Mouse (Mus musculus) lung, embryonic 15.5 days (tissue): ENCODE data around the gene Lrrc47. TPM values are rescaled to one million over a fixed set of nuclear protein-coding genes. Genes with fewer than 3 reads are reported as not detected.
A peak's percentile ranks its signal among the peaks of the same experiment; 100 is the strongest.

Experiments used
- ATAC-seq: fragments of 200-750 bp; cut with Nextera tagmentation; 2 replicates; pipeline ENCODE4 v1.8.0; 2017; ENCODE audit warnings: moderate number of reproducible peaks, borderline replicate concordance; ENCODE audit not compliant: low FRiP score, low TSS enrichment; ENCODE audit errors: extremely low read depth
- H3K27ac ChIP-seq: fragments of 300-500 bp; sonication (generic); 2 replicates; pipeline ENCODE4 v1.5.1; 2015; ENCODE audit warnings: moderate library complexity, mild to moderate bottlenecking, inconsistent platforms
- H3K27me3 ChIP-seq: fragments of 300-500 bp; sonication (generic); 2 replicates; pipeline ENCODE4 v1.6.1; 2015; ENCODE audit warnings: inconsistent platforms
- H3K36me3 ChIP-seq: fragments of 300-500 bp; sonication (generic); 2 replicates; pipeline ENCODE4 v1.6.1; 2015; ENCODE audit warnings: inconsistent platforms
- H3K4me1 ChIP-seq: fragments of 300-500 bp; sonication (generic); 2 replicates; pipeline ENCODE4 v1.6.1; 2015; ENCODE audit warnings: inconsistent platforms
- H3K4me2 ChIP-seq: fragments of 300-500 bp; sonication (generic); 2 replicates; pipeline ENCODE4 v1.6.1; 2015; ENCODE audit warnings: inconsistent platforms, mild to moderate bottlenecking, moderate library complexity
- H3K4me3 ChIP-seq: fragments of 300-500 bp; sonication (generic); 2 replicates; pipeline ENCODE4 v1.5.1; 2015; ENCODE audit warnings: mild to moderate bottlenecking, inconsistent platforms
- H3K9ac ChIP-seq: fragments of 300-500 bp; sonication (generic); 2 replicates; pipeline ENCODE4 v1.6.1; 2015; ENCODE audit warnings: inconsistent platforms
- H3K9me3 ChIP-seq: fragments of 300-500 bp; sonication (generic); 2 replicates; pipeline ENCODE4 v1.6.1; 2016; ENCODE audit warnings: inconsistent platforms
- WGBS: fragments of 180-500 bp; shearing (Covaris S2); methylation state at CpG from one replicate; pipeline ENCODE4 v1.1.7; 2015; 5-methylcytosine and 5-hydroxymethylcytosine counted together
- polyA plus RNA-seq: library from polyadenylated mRNA; unstranded; fragments of >200 nt; fragmentation: Nextera tagmentation; extraction: Ambion mirVana; gene quantifications from 2 replicates; pipeline ENCODE4 v1.2.1, GENCODE M21; 2015

Gene Lrrc47
- polyA plus RNA-seq, 1 experiment from 2014 or later = 18.0 TPM

DNA sequence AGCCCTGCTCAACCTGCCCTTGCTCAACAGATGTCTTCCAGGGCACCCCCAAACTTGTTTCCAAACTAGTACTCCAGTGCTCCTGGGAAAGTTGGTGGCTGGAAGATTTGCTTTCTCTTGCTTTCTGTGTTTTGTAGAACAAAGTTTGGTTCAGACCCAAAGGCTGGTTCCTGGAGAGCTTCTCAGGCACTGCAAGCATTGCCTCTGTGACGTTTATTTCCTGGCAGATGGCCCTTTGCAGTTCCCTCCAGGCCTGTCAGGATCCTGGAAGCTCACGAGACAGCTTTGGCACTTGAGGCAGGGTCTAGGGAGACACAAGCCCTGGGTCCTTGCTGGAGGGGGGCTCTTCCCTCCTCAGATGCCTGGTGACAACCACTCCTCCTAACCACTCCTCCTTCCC, 45.1 kb downstream of the Lrrc47 start:
- WGBS = 22% methylated on average over 2 of the region's 2 CpGs
- H3K27ac ChIP-seq = no peak overlapping the region
- no peaks in the 10 kb centered on the region for H3K36me3 ChIP-seq
- no peak overlapping the region for H3K4me3 ChIP-seq
- H3K4me1 ChIP-seq = no peaks in the 10 kb centered on the region
- no peaks in the 10 kb centered on the region for H3K27me3 ChIP-seq
- no peak overlapping the region for H3K9ac ChIP-seq
- no peak for ATAC-seq
- no peak overlapping the region for H3K4me2 ChIP-seq
- H3K9me3 ChIP-seq = no peaks in the 10 kb centered on the region

DNA sequence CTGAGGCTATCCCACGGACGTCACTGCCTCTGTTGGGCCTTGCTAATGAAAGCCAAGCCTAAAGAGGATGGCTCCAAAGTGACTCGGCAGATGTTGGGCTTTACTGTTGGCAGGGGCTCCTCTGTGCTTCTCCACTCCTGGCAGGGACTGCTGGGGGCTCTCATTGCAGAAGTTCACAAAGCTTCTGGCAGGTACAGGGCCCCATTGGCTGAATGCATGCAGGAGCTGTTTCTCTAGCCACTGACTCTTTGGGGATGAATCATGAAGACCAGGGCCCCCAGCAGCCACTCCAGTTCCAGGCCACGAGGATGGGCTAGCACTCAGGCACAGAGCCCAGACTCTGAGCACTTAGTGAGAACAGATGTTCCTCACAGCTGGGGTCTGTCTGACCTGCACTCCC, 46.2 kb downstream of the Lrrc47 start:
- Histone ChIP-seq H3K27ac (no peak overlapping the region), H3K27me3 (no peaks in the 10 kb centered on the region), H3K36me3 (no peaks in the 10 kb centered on the region), H3K4me1 (no peaks in the 10 kb centered on the region), H3K4me2 (no peak overlapping the region), H3K9ac (no peak overlapping the region), H3K9me3 (no peaks in the 10 kb centered on the region), H3K4me3 (no peak overlapping the region)
- no peak for ATAC-seq
- WGBS = 50% methylated on average over 4 of the region's 4 CpGs

DNA sequence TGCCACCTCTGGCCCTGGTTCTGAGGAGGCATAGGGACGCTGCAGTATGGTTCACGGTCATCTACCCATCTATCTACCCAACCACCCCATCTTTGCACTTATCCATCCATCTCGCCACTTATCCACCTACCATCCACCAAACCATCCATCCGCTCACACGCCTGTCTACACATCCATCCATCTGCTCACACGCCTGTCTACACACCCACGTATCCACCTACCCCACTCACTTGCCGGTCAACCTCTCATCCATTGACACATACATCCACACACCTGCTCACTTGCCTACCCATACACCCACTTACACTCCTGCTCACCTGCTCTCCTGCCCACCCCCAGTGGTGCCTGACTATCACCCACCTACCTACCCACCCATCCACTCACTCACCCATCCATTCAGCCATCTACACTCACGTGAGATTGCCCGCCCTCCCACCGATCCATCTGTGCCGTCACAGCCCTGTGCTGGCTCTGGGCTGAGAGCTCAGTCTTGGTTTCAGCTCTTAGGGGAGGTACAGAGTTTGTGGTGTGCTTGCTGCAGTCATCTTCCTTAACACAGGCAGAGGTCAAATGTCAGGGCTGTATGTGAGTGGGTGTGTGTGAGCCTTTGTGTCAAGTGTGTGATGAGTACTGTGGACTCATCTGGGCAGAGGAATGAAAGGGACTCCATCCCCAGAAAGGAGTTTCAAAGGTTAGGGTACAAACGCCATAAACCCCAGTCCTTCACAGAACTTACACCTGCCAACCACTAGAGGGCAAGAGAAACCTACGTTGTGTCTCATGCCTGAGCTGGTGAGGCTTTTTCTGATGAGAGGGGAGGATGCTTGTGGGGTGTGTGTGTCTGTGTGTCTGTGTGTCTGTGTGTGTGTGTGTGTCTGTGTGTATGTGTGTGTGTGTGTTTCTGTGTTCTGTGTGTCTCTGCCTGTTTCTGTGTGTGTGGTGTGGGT, 53.6 kb downstream of the Lrrc47 start:
- peak; percentile 10; the same call in 1 of the 2 replicates for ATAC-seq
- Histone ChIP-seq H3K9me3 (no peaks in the 10 kb centered on the region), H3K4me3 (no peak overlapping the region), H3K27me3 (no peaks in the 10 kb centered on the region), H3K36me3 (no peaks in the 10 kb centered on the region), H3K27ac (no peak overlapping the region), H3K4me2 (no peak overlapping the region), H3K4me1 (no peaks in the 10 kb centered on the region), H3K9ac (no peak overlapping the region)
- 49% methylated on average over 14 of the region's 14 CpGs for WGBS

DNA sequence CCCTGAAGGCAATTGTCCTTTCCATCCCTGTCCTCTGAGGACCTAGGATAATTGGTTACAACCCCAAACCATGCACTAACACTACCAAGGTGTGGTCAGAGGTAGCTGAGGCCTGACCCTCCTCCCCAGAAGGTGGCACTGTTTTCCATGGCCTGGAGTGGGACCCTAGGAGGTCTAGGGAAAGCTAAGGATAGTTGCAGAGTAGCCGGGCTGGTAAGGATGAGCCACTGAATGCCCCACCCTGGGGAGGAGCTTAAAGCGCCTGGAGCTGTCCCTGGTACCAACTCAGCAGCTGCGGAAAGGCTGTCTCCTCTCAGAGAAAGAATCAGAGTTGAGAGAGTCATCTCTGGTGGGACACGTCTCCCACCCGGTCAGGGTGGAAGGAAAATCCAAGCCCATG, 59.4 kb downstream of the Lrrc47 start:
- Histone ChIP-seq H3K4me3 (no peak overlapping the region), H3K27me3 (peaks cover 28% of the 10 kb centered on the region), H3K4me1 (no peaks in the 10 kb centered on the region), H3K4me2 (no peak overlapping the region), H3K9ac (no peak overlapping the region), H3K27ac (no peak overlapping the region), H3K9me3 (no peaks in the 10 kb centered on the region), H3K36me3 (no peaks in the 10 kb centered on the region)
- ATAC-seq = 0 out of 2 replicates have a peak, but pooled peaks have one; percentile 8
- 0% methylated on average over 5 of the region's 5 CpGs for WGBS

Other genes with a start within 250 kb of the Lrrc47 start
- gene A430005L14Rik, start 54.5 kb upstream of the Lrrc47 start, polyA plus RNA-seq = 84.1 and 90.0 TPM in 2 replicates
- gene Dffb, start 36.6 kb upstream of the Lrrc47 start, polyA plus RNA-seq = 12.2 and 12.4 TPM in 2 replicates
- gene Cep104, start 36.5 kb upstream of the Lrrc47 start, polyA plus RNA-seq = 16.8 and 18.0 TPM in 2 replicates
- 28.9 and 39.3 TPM in 2 replicates for gene Smim1, start 14.5 kb downstream of the Lrrc47 start, polyA plus RNA-seq
- not detected in 2 replicates for gene Ccdc27, start 30.9 kb downstream of the Lrrc47 start, polyA plus RNA-seq
- gene Trp73, start 128.5 kb downstream of the Lrrc47 start, polyA plus RNA-seq = 1.6 and 1.8 TPM in 2 replicates
- 39.5 and 41.7 TPM in 2 replicates for gene Wrap73, start 130.6 kb downstream of the Lrrc47 start, polyA plus RNA-seq
- gene Tprgl, start 148.9 kb downstream of the Lrrc47 start, polyA plus RNA-seq = 141 and 143 TPM in 2 replicates
- 20.9 and 23.3 TPM in 2 replicates for gene Megf6, start 159.0 kb downstream of the Lrrc47 start, polyA plus RNA-seq